Mouse (Mus musculus): ENCODE data around the gene Noxa1. TPM values are rescaled to one million over a fixed set of nuclear protein-coding genes. Genes with fewer than 3 reads are reported as not detected.

Gene Noxa1
- polyA plus RNA-seq, 1 experiment from 2014 or later, result not detected

GRCm38 (mm10) chr2:25085571-25085970 lies 9.4 kb downstream of the Noxa1 start:
- no peaks in the 10 kb centered on the region for H3K27me3 ChIP-seq (ENCODE audit: control insufficient read depth, insufficient read depth, low read length)
- no peak overlapping the region for H3K4me3 ChIP-seq (ENCODE audit: low read depth, low read length)
- no peak for DNase-seq (ENCODE audit: low spot score, missing footprints)
- H3K4me2 ChIP-seq, result no peak overlapping the region
- no peak overlapping the region for H3K27ac ChIP-seq (ENCODE audit: low read depth, low read length)
- no peaks in the 10 kb centered on the region for H3K36me3 ChIP-seq (ENCODE audit: control insufficient read depth, insufficient read depth, low read length)
- no peak overlapping the region for H3K9ac ChIP-seq (ENCODE audit: low read length)
- H3K9me3 ChIP-seq (ENCODE audit: control insufficient read depth, low read length), result no peaks in the 10 kb centered on the region
- WGBS, result 91% methylated on average over 5 of the region's 5 CpGs
- ATAC-seq (ENCODE audit: low FRiP score), result no peak
- H3K4me1 ChIP-seq (ENCODE audit: control insufficient read depth, insufficient read depth, low read length), result no peaks in the 10 kb centered on the region

GRCm38 (mm10) chr2:25083697-25084096 lies 11.3 kb downstream of the Noxa1 start:
- WGBS, result 82% methylated on average over 4 of the region's 4 CpGs
- Histone ChIP-seq H3K36me3 (ENCODE audit: control insufficient read depth, insufficient read depth, low read length) (no peaks in the 10 kb centered on the region), H3K9me3 (ENCODE audit: control insufficient read depth, low read length) (no peaks in the 10 kb centered on the region), H3K9ac (ENCODE audit: low read length) (no peak overlapping the region), H3K4me2 (no peak overlapping the region), H3K27ac (ENCODE audit: low read depth, low read length) (no peak overlapping the region), H3K4me3 (ENCODE audit: low read depth, low read length) (no peak overlapping the region), H3K27me3 (ENCODE audit: control insufficient read depth, insufficient read depth, low read length) (no peaks in the 10 kb centered on the region), H3K4me1 (ENCODE audit: control insufficient read depth, insufficient read depth, low read length) (no peaks in the 10 kb centered on the region)
- DNase-seq (ENCODE audit: low spot score, missing footprints), result no peak
- ATAC-seq (ENCODE audit: low FRiP score), result no peak

GRCm38 (mm10) chr2:25080076-25080475 lies 14.9 kb downstream of the Noxa1 start, which contains the start of gene Entpd8:
Gene Entpd8 (plus strand): TSS chr2:25080304.
- ATAC-seq (ENCODE audit: low FRiP score), result no peak

GRCm38 (mm10) chr2:25078967-25079366 lies 16.0 kb downstream of the Noxa1 start:
- H3K4me2 ChIP-seq, result no peak overlapping the region
- no peak overlapping the region for H3K27ac ChIP-seq (ENCODE audit: low read depth, low read length)
- no peak overlapping the region for H3K4me3 ChIP-seq (ENCODE audit: low read depth, low read length)
- DNase-seq (ENCODE audit: low spot score, missing footprints), result no peak
- no peak for ATAC-seq (ENCODE audit: low FRiP score)
- no peaks in the 10 kb centered on the region for H3K27me3 ChIP-seq (ENCODE audit: control insufficient read depth, insufficient read depth, low read length)
- no peaks in the 10 kb centered on the region for H3K36me3 ChIP-seq (ENCODE audit: control insufficient read depth, insufficient read depth, low read length)
- H3K4me1 ChIP-seq (ENCODE audit: control insufficient read depth, insufficient read depth, low read length), result no peaks in the 10 kb centered on the region
- no peaks in the 10 kb centered on the region for H3K9me3 ChIP-seq (ENCODE audit: control insufficient read depth, low read length)
- 84% methylated on average over 1 of the region's 1 CpGs for WGBS
- no peak overlapping the region for H3K9ac ChIP-seq (ENCODE audit: low read length)

More at GRCm38 (mm10) chr2:25080076-25080475, 14.9 kb downstream of the Noxa1 start, which contains the start of gene Entpd8:
- Histone ChIP-seq H3K9me3 (ENCODE audit: control insufficient read depth, low read length) (no peaks in the 10 kb centered on the region), H3K9ac (ENCODE audit: low read length) (no peak within 1 kb of the TSS), H3K4me1 (ENCODE audit: control insufficient read depth, insufficient read depth, low read length) (no peaks in the 10 kb centered on the region), H3K27me3 (ENCODE audit: control insufficient read depth, insufficient read depth, low read length) (no peaks in the 10 kb centered on the region), H3K4me2 (no peak within 1 kb of the TSS), H3K36me3 (ENCODE audit: control insufficient read depth, insufficient read depth, low read length) (no peaks in the 10 kb centered on the region), H3K27ac (ENCODE audit: low read depth, low read length) (no peak within 1 kb of the TSS), H3K4me3 (ENCODE audit: low read depth, low read length) (no peak within 1 kb of the TSS)
- no peak for DNase-seq (ENCODE audit: low spot score, missing footprints)
- whole genome bisulfite sequencing, result 55% methylated on average over 5 of the region's 5 CpGs

- Histone ChIP-seq H3K4me2 (no peak overlapping the region), H3K9ac (ENCODE audit: low read length) (no peak overlapping the region), H3K9me3 (ENCODE audit: control insufficient read depth, low read length) (no peaks in the 10 kb centered on the region), H3K27ac (ENCODE audit: low read depth, low read length) (no peak overlapping the region), H3K4me3 (ENCODE audit: low read depth, low read length) (no peak overlapping the region), H3K4me1 (ENCODE audit: control insufficient read depth, insufficient read depth, low read length) (no peaks in the 10 kb centered on the region), H3K27me3 (ENCODE audit: control insufficient read depth, insufficient read depth, low read length) (no peaks in the 10 kb centered on the region), H3K36me3 (ENCODE audit: control insufficient read depth, insufficient read depth, low read length) (no peaks in the 10 kb centered on the region)
- 75% methylated on average over 4 of the region's 4 CpGs for WGBS
- no peak for DNase-seq (ENCODE audit: low spot score, missing footprints)
- no peak for ATAC-seq (ENCODE audit: low FRiP score)
Observed at GRCm38 (mm10) chr2:25075506-25075905, 19.4 kb downstream of the Noxa1 start.

GRCm38 (mm10) chr2:25072398-25072797 lies 22.6 kb downstream of the Noxa1 start:
- Histone ChIP-seq H3K27ac (ENCODE audit: low read depth, low read length) (no peak overlapping the region), H3K36me3 (ENCODE audit: control insufficient read depth, insufficient read depth, low read length) (no peaks in the 10 kb centered on the region), H3K4me3 (ENCODE audit: low read depth, low read length) (no peak overlapping the region), H3K4me2 (no peak overlapping the region), H3K9ac (ENCODE audit: low read length) (no peak overlapping the region), H3K4me1 (ENCODE audit: control insufficient read depth, insufficient read depth, low read length) (no peaks in the 10 kb centered on the region), H3K9me3 (ENCODE audit: control insufficient read depth, low read length) (no peaks in the 10 kb centered on the region), H3K27me3 (ENCODE audit: control insufficient read depth, insufficient read depth, low read length) (no peaks in the 10 kb centered on the region)
- DNase-seq (ENCODE audit: low spot score, missing footprints) (no peak), ATAC-seq (ENCODE audit: low FRiP score) (no peak)
- WGBS, result 93% methylated on average over 4 of the region's 4 CpGs

GRCm38 (mm10) chr2:25069537-25069936 lies 25.4 kb downstream of the Noxa1 start:
- 83% methylated on average over 4 of the region's 4 CpGs for WGBS
- H3K36me3 ChIP-seq (ENCODE audit: control insufficient read depth, insufficient read depth, low read length), result no peaks in the 10 kb centered on the region

GRCm38 (mm10) chr2:25066552-25066951 lies 28.4 kb downstream of the Noxa1 start:
- Histone ChIP-seq H3K9me3 (ENCODE audit: control insufficient read depth, low read length) (no peaks in the 10 kb centered on the region), H3K9ac (ENCODE audit: low read length) (no peak overlapping the region), H3K4me2 (no peak overlapping the region), H3K27me3 (ENCODE audit: control insufficient read depth, insufficient read depth, low read length) (no peaks in the 10 kb centered on the region), H3K4me3 (ENCODE audit: low read depth, low read length) (no peak overlapping the region), H3K27ac (ENCODE audit: low read depth, low read length) (no peak overlapping the region), H3K36me3 (ENCODE audit: control insufficient read depth, insufficient read depth, low read length) (no peaks in the 10 kb centered on the region), H3K4me1 (ENCODE audit: control insufficient read depth, insufficient read depth, low read length) (no peaks in the 10 kb centered on the region)
- WGBS, result 90% methylated on average over 4 of the region's 4 CpGs
- DNase-seq (ENCODE audit: low spot score, missing footprints) (no peak), ATAC-seq (ENCODE audit: low FRiP score) (no peak)

More at GRCm38 (mm10) chr2:25069537-25069936, 25.4 kb downstream of the Noxa1 start:
- no peaks in the 10 kb centered on the region for H3K27me3 ChIP-seq (ENCODE audit: control insufficient read depth, insufficient read depth, low read length)
- no peak overlapping the region for H3K27ac ChIP-seq (ENCODE audit: low read depth, low read length)
- H3K9ac ChIP-seq (ENCODE audit: low read length), result no peak overlapping the region
- H3K4me1 ChIP-seq (ENCODE audit: control insufficient read depth, insufficient read depth, low read length), result no peaks in the 10 kb centered on the region
- DNase-seq (ENCODE audit: low spot score, missing footprints) (no peak), ATAC-seq (ENCODE audit: low FRiP score) (no peak)
- no peaks in the 10 kb centered on the region for H3K9me3 ChIP-seq (ENCODE audit: control insufficient read depth, low read length)
- no peak overlapping the region for H3K4me3 ChIP-seq (ENCODE audit: low read depth, low read length)
- H3K4me2 ChIP-seq, result no peak overlapping the region

- no peak for ATAC-seq (ENCODE audit: low FRiP score)
- no peaks in the 10 kb centered on the region for H3K9me3 ChIP-seq (ENCODE audit: control insufficient read depth, low read length)
Observed at GRCm38 (mm10) chr2:25065537-25065936, 29.4 kb downstream of the Noxa1 start.

GRCm38 (mm10) chr2:25064285-25064684 lies 30.7 kb downstream of the Noxa1 start:
- Histone ChIP-seq H3K27me3 (ENCODE audit: control insufficient read depth, insufficient read depth, low read length) (no peaks in the 10 kb centered on the region), H3K4me1 (ENCODE audit: control insufficient read depth, insufficient read depth, low read length) (no peaks in the 10 kb centered on the region), H3K9ac (ENCODE audit: low read length) (no peak overlapping the region), H3K4me3 (ENCODE audit: low read depth, low read length) (no peak overlapping the region), H3K36me3 (ENCODE audit: control insufficient read depth, insufficient read depth, low read length) (no peaks in the 10 kb centered on the region), H3K4me2 (no peak overlapping the region), H3K9me3 (ENCODE audit: control insufficient read depth, low read length) (no peaks in the 10 kb centered on the region), H3K27ac (ENCODE audit: low read depth, low read length) (no peak overlapping the region)
- 95% methylated on average over 1 of the region's 1 CpGs for WGBS
- ATAC-seq (ENCODE audit: low FRiP score), result no peak
- DNase-seq (ENCODE audit: low spot score, missing footprints), result no peak

More at GRCm38 (mm10) chr2:25065537-25065936, 29.4 kb downstream of the Noxa1 start:
- H3K4me2 ChIP-seq, result no peak overlapping the region
- no peak overlapping the region for H3K9ac ChIP-seq (ENCODE audit: low read length)
- H3K36me3 ChIP-seq (ENCODE audit: control insufficient read depth, insufficient read depth, low read length), result no peaks in the 10 kb centered on the region
- H3K27ac ChIP-seq (ENCODE audit: low read depth, low read length), result no peak overlapping the region
- H3K4me3 ChIP-seq (ENCODE audit: low read depth, low read length), result no peak overlapping the region
- DNase-seq (ENCODE audit: low spot score, missing footprints), result no peak
- no peaks in the 10 kb centered on the region for H3K4me1 ChIP-seq (ENCODE audit: control insufficient read depth, insufficient read depth, low read length)
- H3K27me3 ChIP-seq (ENCODE audit: control insufficient read depth, insufficient read depth, low read length), result no peaks in the 10 kb centered on the region
